Mouse (Mus musculus): Measurements from ENCODE around the gene Shisa7. TPM values are rescaled to one million over a fixed set of nuclear protein-coding genes. Genes with fewer than 3 reads are reported as not detected.
A peak's percentile ranks its signal among the peaks of the same experiment; 100 is the strongest.
"Not testable (repeated sequence)": the region's sequence is repeated elsewhere in the genome, so short reads cannot be mapped to it uniquely, and the experiment has no call there.

Gene Shisa7
- total RNA-seq, 2 experiments from 2014 or later = not detected

GRCm38 (mm10) chr7:4849372-4849771, 4.9 kb upstream of the Shisa7 start:
- no peak for DNase-seq (ENCODE audit: low spot score)

DNA sequence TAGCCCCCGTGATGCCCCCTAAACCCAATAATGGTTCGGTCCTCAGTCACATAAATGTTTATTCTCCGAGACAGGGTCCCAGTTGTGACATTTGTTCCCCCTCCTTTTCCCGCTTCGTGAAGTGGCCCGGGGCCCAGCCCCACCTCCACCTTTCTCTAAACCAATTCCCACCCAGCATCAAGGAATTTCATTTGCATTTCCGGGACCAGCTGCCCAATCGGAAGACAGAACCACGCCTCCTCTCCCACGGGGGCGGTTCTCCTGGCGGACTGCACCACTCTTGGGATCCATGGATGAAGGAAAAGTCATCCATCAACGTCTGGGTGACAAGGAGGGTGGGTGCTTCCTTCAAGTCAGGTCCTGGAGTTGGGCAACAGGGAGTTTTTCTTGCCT, 417 bp upstream of the Shisa7 start:
- no peak for DNase-seq (ENCODE audit: low spot score)

DNA sequence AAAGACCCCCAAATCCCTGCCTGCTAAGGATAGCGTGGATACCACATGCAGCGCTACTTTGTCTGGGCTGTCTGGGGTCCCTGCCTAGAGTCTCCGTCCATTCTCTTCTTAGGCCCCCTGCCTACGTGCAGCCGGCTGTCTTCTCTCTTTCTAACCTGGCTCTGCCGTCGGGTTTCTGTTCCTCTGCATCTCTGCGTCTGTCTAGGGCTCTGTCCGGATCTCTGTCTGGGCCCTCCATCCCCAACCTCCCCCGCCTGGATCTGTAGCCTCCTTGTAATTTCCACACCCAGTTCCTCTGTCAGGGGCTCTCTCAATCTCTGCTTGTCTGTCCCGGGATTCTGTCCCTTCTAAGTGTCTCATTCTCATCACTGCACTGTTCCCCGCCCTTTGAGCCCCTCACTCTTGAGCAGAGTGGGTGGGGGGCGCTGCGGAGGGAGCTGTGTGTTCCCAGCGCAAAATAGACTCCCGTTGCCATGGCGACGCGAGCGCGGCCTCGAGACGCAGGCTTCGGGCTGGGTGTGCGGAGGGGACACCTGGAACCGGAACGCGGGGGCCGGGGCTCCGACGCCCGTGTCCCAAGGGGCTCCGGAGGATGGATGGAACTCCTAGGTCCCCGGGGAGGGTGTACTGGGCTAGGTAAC, 772 bp downstream of the Shisa7 start:
- no peak for DNase-seq (ENCODE audit: low spot score)

DNA sequence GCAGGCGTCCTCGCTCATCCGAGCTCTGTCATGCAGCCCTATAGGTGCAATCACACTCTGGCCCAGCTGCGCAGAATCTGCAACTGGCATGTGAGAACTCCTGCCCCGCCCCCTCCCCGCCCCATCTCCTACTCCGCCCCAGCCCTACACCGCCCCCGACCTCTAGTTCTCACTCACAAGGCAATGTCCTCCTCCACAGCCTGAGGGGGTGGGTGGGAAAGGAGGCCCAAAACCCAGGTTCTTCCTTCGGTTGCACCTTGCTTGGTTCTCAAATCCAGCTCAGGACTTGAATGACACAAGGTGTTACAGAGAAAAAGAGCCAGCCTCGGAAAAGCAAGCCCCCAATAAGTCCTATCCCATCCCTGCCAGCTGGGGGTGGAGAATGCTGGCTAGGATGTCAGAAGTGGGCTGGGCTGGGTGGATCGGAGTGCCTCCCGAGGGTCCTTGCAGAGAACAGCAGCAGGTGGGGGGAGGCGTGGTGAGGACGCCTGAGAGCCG, 1.8 kb downstream of the Shisa7 start:
- no peak for DNase-seq (ENCODE audit: low spot score)

GRCm38 (mm10) chr7:4842077-4842476, 2.4 kb downstream of the Shisa7 start:
- DNase-seq (ENCODE audit: low spot score) = no peak

DNA sequence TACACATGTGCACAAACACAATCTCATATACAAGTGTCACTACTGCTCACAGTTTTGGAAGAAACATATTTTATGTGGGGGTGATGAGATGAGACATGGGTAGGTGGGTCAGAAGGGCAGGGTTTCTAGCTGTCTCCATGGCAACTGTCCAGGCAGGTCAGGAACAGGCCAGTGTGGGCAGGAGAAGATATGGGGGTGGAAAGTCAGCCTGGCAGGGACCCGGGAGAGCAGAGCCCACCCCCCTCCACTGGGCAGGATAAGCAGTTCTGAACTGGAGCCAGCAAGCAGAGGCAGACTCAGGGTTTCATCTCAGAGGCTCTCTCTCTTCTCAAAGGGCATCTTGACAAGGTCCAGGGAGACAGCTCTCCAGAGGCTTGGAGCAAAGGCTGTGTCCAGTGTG, 6.9 kb downstream of the Shisa7 start:
- DNase-seq (ENCODE audit: low spot score) = no peak

- DNase-seq (ENCODE audit: low spot score) = peak; percentile 38
These were observed 8.1 kb downstream of the Shisa7 start for GRCm38 (mm10) chr7:4836351-4836792.

DNA sequence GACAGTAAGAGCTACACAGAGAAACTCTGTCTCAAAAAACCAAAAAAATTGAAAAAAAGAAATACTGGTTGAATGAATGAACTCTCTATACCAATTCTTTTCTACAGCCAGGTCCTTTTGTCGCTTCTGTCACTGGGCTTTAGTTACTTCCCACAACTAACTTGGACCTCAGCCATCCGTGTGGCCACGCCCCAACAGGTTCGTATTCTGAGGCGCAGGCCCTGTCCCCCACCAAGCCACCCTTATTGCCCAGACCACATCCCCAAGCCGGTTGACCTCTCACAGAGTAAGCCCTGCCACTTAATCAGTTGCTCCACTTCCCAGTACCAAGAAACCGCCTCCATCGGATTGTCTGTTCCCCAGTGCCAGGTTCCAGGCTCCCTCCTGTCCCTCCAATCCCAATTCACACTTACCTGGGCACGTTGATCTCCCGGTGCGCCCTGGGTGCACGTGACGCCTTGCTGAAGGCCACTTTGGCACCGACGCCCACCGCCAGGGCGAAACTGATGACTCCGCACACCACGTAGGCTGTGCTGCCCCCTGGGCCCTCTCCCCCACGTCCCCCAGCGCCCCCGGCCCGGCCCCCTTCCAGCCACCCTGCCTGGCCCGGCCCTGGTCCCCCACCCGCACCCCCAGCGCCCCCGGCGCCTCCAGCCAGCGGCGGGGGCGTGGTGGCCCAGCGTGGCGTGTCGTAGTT, 8.7 kb downstream of the Shisa7 start:
- no peak for DNase-seq (ENCODE audit: low spot score)

DNA sequence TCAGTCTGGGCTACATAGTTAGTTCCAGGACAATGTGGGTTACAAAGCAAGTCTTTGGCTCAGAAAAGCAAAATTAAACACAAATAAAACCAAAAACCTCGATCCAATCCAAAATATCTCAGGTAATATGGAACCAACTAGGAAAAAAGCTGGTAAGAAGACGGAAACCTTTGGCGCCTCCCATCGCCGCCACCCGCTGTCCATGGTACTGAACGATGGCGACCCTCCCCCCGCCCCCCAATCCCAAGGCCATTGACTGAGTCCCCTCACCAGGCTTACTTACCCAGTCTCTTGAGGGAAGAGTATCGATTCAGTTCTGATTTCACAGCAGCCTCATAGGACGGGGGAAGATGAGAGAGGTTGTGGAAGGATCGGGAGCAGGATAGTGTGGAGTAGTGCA, 14.0 kb downstream of the Shisa7 start:
- DNase-seq (ENCODE audit: low spot score) = no peak

DNA sequence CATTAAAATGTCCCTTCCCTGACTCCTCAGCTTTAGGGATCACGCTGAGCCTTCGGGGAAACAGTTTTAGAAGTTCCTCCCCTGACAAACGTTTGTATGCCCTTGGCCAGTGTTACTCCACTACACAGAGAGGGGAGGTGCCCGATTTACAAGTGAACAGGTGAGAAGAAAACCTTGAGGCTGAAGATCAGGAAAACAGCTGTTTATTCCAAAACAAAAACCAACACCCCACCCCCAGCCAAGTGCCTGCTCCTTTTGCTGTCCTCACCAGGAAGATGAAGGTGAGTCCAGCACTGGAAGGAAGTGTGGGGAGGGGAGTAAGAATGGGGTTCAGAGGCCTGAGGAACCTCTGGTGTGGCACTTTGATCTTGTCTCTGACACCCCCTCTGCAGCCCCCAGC, 19.1 kb downstream of the Shisa7 start:
- DNase-seq (ENCODE audit: low spot score) = no peak

DNA sequence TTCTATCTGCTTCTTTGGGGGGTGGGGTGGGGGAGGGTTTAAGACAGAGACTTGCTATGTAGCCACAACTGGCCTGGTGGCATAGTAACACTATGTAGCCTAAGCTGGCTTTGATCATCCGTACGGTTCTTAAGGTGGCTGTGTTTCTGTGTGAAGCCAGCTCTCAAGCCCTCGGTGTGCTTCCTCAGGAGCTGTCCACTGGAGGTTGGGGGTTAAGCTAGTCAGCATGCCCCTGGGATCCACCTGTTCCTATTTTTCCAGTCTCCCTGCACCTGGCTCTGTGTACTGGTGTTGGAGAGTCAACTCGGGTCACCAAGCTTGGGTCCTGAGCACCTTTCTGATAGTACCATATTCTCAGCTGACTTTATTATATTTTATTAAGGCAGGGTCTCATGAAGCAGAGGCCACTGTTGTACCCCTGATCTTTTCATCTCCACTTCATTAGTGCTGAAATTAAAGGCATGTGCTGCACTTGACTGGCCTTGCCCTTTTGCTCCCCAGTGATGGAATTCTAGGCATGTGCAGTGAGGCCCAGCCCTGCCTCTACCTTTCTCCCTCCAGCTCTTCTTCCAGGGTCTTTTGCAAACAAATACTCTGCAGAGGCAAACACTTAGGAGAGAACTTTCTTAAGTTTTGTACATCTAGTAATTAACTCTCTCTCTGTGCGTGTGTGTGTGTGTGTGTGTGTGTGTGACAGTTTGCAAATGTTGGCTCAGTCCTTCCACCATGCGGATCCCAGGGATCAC, 22.2 kb downstream of the Shisa7 start:
- no peak for DNase-seq (ENCODE audit: low spot score)

GRCm38 (mm10) chr7:4821690-4822089, 22.8 kb downstream of the Shisa7 start:
- DNase-seq (ENCODE audit: low spot score) = no peak

GRCm38 (mm10) chr7:4820925-4821324, 23.6 kb downstream of the Shisa7 start:
- DNase-seq (ENCODE audit: low spot score) = not testable (repeated sequence)

DNA sequence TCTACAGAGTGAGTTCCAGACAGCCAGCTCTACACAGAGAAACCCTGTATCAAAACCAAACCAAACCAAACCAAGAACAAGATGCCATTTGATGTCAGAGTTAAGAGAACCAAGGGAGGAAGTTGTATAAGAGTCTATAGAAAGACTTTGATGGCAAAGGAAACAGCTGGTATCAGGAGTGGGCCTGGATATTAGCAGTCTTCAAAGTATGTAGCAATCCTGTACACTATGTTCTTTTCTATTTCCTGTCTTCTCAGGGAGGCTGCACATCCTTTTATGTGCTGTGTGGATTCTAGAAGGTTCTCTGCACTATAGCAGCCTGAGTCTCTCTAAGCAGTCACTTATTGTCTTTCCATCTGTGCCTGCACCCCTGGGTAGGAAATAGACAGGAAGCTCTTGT, 27.9 kb downstream of the Shisa7 start:
- no peak for DNase-seq (ENCODE audit: low spot score)

DNA sequence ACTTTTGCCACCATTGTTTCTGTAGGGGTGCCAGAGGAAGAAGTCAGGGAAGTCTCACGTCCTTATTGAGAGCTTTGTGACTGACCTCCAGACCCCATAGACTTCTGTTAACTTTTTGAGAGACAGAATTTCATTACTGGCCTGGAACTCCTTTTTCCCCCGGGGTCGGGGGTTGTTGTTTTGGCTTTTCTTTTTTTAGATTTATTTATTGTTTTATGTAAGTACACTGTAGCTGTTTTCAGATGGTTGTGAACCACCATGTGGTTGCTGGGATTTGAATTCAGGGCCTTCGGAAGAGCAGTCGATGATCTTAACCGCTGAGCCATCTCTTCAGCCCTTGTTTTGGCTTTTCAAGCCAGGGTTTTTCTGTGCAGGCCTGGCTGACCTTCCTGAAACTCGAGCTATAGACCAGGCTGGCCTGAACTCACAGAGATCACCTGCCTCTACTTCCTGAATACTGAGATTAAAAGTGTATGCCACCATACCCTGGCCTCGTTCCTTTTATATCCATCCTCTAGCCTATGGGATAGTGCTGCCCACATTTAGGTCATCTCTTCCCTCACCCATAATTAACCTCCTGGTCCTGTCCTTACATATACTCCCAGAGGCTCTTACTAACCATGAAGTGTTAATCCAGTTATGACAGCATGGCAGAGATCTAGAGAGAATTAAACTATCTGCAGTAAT, 31.2 kb downstream of the Shisa7 start:
- DNase-seq (ENCODE audit: low spot score) = no peak

DNA sequence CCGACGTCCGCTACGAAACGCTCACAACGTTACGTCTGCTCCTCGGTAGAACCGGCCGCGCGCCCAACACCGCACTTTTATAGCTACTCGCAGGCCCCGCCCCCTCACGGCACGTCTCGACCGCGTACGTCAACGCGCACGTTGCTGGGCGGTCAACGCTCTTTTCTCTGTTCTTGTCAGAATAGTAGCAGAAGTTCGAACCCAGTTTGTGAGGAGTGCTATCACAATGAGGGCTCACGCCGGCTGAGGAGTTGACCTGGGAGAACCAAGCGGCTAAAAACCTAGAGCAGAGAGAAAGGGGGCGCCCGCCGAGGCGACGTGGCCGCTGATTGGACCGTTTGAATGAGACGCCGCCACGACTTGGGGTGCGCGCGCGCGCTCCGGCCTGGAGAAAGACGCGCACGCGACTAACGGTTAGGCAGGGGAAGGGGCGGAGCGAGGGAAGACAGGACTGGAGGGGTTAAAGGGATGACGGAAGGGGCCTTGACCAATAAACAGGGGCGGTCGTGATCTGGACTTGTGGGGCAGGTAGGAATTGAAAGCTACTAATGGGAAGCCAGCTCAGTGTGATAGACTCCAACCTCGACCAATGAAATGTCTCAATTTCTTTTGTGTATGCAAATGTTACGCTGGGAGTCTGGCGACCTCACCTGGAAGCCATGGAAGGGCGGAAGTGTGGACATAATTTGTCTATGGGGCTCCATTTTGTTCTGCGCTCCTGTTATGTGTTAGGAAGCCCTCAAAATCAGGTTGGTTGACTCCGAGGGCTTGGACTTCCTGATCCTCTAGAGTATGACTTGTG, 32.0 kb downstream of the Shisa7 start, which contains the start of gene Ube2s:
Gene Ube2s, minus strand, starts transcription at position 288 of the 802 bp plus-strand sequence.
- DNase-seq (ENCODE audit: low spot score) = peak; percentile 98

DNA sequence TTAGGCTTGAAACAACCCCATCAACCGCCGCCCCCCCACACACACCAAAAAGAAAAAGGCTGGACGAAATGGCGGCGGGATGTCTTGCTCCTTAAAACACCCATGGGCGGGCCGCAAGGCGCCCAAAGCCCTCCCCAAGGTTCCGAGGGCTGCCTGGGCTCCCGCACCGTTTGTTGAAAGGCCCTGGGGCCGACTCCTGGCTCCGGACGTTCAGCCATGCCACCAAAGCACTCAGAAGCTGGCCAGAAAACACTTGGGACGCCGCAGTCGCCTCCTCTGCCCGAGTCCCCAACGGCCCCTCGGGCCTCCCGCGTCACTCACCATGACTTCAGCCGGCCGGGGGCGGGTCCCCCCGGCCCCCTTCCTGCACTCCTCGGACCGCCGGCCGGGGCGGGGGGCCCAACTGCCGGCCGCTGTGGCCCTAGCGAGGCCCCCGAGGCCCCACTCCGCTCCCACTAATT, 32.6 kb downstream of the Shisa7 start:
- no peak for DNase-seq (ENCODE audit: low spot score)

- not testable (repeated sequence) for DNase-seq (ENCODE audit: low spot score)
These were observed 33.4 kb downstream of the Shisa7 start for GRCm38 (mm10) chr7:4811131-4811530.

DNA sequence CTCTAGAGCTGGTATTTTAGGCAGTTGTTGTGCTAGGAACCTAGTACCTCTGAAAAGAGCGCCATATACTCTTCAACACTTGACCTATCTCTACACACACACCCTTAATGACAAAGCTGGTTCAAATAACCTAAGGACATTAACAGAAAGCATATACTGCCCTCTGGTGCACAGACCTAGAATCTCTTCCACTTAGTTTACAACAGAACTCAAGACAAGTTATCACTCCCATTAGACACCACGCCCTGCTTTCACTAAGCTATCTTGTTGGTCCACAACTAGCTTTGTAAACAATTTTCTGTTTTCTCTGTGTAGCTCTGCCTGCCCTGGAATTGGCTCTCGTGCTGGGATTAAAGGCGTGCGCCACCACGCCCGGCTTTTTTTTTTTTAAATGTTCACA, 37.8 kb downstream of the Shisa7 start:
- DNase-seq (ENCODE audit: low spot score) = peak; percentile 31

- DNase-seq (ENCODE audit: low spot score) = no peak
These were observed 42.2 kb downstream of the Shisa7 start for GRCm38 (mm10) chr7:4802247-4802646.

Data from gastrocnemius, adult 18-20 months (tissue).